Mouse (Mus musculus): ENCODE data around the gene Fgfr2. TPM values are rescaled to one million over a fixed set of nuclear protein-coding genes. Genes with fewer than 3 reads are reported as not detected.

Gene Fgfr2
- polyA plus RNA-seq, 1 experiment from 2014 or later = 110 TPM

DNA sequence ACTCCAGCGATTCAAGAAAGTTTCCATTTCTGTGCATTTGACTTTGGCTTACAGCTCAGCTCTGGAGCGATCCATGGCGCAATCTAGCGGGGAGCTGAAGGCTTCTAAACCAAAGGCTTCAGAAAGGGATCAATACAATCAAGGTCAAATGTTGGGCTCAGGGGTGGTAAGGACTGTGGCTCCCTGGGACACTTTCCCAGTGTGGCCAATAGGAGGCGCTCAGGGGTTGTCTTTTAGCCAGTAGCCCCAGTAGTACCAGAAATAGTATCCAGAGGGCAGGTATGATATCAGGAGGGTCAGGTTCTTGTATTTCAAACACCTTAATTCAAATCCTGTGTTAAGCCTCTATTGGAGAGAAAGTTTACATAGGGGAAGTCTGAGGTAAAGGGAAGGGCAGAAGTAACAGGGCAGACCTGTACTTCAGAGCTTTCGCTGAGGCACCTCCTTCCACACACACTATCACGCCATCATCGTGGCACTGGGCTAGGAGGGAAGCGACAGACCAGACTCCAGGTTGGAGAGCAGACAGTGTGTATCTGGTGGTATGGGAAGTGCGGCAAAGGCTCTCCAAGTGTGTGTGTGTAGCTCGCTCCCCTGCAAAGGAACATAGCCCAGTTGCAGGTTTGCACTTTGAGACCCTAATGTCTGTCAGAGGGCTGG is 2349.8 kb downstream of the Fgfr2 start:
- TF ChIP-seq CTCF (IDR thresholded peaks at IDR 0.05) (peak; percentile 79), EP300 (IDR thresholded peaks at IDR 0.05) (no peak)
- Histone ChIP-seq H3K9me3 (ENCODE audit: low read length) (no peaks in the 10 kb centered on the region), H3K27ac (ENCODE audit: low read length) (no peak overlapping the region), H3K36me3 (ENCODE audit: insufficient read depth, low read length) (no peaks in the 10 kb centered on the region), H3K9ac (replicated peaks; ENCODE audit: low read depth) (no peak overlapping the region), H3K27me3 (replicated peaks; ENCODE audit: insufficient read depth, low read length) (no peaks in the 10 kb centered on the region), H3K4me1 (ENCODE audit: insufficient read depth, low read depth, low read length) (no peaks in the 10 kb centered on the region), H3K4me3 (ENCODE audit: low read depth, low read length) (no peak overlapping the region), H3K4me2 (replicated peaks; ENCODE audit: low read depth, low read length) (no peak overlapping the region)
- WGBS = 61% methylated on average over 11 of the region's 11 CpGs
- ATAC-seq (peak; percentile 57; the same call in 1 of the 2 replicates), DNase-seq (ENCODE audit: low spot score) (peak; percentile 50)

DNA sequence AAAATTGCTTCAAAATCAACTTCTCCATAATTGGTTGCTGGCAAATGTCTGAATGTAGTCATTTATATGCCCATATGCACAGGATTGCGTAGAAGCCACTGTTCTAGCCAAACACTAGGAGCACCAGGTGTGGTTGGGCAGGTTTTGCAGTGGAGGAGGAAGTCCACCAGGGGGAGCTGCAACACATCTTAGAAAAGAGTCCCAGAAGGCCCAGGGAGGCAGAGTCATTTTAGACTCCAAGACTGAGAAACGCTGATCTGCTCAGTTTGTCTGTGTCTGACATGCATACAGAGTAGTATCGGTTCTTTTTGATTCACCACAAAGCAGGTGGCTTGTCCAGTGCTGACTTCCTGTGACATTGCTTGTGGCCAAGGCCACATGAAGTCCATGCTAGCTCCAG is 2352.4 kb downstream of the Fgfr2 start:
- ATAC-seq = peak; percentile 47; the same call in 1 of the 2 replicates
- WGBS = 15% methylated on average over 3 of the region's 3 CpGs

DNA sequence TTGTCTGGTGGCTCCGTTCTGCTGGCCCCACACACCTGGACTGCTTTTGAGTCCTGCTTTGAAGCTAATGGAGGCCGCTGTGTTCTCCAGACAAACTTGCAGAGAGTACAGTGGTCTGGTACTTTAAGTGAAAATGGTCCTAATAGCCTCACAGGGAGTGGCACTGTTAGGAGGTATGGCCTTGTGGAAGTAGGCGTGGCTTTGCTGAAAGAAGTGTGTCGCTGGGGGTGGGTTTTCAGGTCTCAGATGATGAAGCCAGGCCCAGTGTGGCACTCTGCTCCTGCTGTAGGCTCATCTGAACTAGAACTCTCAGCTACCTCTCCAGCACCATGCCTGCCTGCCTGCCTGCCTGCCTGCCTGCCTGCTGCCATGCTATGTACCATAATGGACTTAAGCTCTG is 2355.0 kb downstream of the Fgfr2 start:
- H3K9me3 ChIP-seq (ENCODE audit: low read length) = no peaks in the 10 kb centered on the region
- no peaks in the 10 kb centered on the region for H3K4me1 ChIP-seq (ENCODE audit: insufficient read depth, low read depth, low read length)
- no peak for DNase-seq (ENCODE audit: low spot score)
- WGBS = 89% methylated on average over 4 of the region's 4 CpGs
- H3K4me2 ChIP-seq (replicated peaks; ENCODE audit: low read depth, low read length) = no peak overlapping the region
- TF ChIP-seq EP300 (IDR thresholded peaks at IDR 0.05) (no peak), CTCF (IDR thresholded peaks at IDR 0.05) (no peak)
- H3K36me3 ChIP-seq (ENCODE audit: insufficient read depth, low read length) = no peaks in the 10 kb centered on the region
- H3K27me3 ChIP-seq (replicated peaks; ENCODE audit: insufficient read depth, low read length) = no peaks in the 10 kb centered on the region
- H3K27ac ChIP-seq (ENCODE audit: low read length) = no peak overlapping the region
- H3K9ac ChIP-seq (replicated peaks; ENCODE audit: low read depth) = no peak overlapping the region
- H3K4me3 ChIP-seq (ENCODE audit: low read depth, low read length) = no peak overlapping the region
- no peak for ATAC-seq

More for the DNA sequence above, 2352.4 kb downstream of the Fgfr2 start:
- DNase-seq (ENCODE audit: low spot score) = peak; percentile 86
- no peak overlapping the region for H3K4me2 ChIP-seq (replicated peaks; ENCODE audit: low read depth, low read length)
- no peak overlapping the region for H3K27ac ChIP-seq (ENCODE audit: low read length)
- no peak overlapping the region for H3K4me3 ChIP-seq (ENCODE audit: low read depth, low read length)
- H3K36me3 ChIP-seq (ENCODE audit: insufficient read depth, low read length) = no peaks in the 10 kb centered on the region
- H3K27me3 ChIP-seq (replicated peaks; ENCODE audit: insufficient read depth, low read length) = no peaks in the 10 kb centered on the region
- no peak overlapping the region for H3K9ac ChIP-seq (replicated peaks; ENCODE audit: low read depth)
- no peaks in the 10 kb centered on the region for H3K9me3 ChIP-seq (ENCODE audit: low read length)
- TF ChIP-seq EP300 (IDR thresholded peaks at IDR 0.05) (no peak), CTCF (IDR thresholded peaks at IDR 0.05) (peak; percentile 90)
- no peaks in the 10 kb centered on the region for H3K4me1 ChIP-seq (ENCODE audit: insufficient read depth, low read depth, low read length)

DNA sequence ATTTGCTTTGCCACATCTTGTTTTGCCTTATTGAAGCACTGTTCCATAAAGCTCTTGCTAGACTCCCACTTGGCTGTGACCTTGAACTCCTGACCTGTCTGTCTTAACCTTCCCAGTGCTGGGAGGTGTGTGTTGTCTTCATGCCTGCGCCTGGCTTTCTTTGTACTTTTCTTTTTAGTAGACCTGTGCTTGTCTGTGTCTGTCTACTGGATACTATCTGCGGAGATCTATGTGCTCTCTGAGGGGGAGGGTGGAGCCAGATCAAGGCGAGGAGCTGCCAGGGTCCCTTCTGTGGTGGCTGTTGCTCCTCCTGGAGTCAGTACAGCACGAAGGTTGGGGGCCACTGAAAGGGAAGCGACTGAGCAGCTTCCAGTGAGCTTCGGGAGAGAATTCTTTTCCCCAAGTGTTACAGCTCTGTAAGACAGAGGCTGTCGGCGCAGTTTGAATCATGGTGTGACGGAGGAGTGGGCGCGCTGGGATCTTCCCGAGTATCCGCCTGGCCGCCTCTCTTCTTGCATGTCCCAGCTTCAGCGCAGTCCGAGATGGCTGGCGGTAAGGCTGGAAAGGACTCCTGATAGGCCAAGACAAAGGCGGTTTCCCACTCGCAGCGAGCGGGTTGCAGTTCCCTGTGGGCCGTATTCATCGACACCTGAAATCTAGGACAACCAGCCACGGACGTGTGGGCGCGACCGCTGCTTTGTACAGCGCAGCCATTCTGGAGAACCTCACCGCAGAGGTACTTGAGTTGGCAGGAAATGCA is 2356.6 kb downstream of the Fgfr2 start:
- Histone ChIP-seq H3K36me3 (ENCODE audit: insufficient read depth, low read length) (no peaks in the 10 kb centered on the region), H3K27me3 (replicated peaks; ENCODE audit: insufficient read depth, low read length) (no peaks in the 10 kb centered on the region), H3K4me1 (ENCODE audit: insufficient read depth, low read depth, low read length) (no peaks in the 10 kb centered on the region), H3K9me3 (ENCODE audit: low read length) (no peaks in the 10 kb centered on the region), H3K4me2 (replicated peaks; ENCODE audit: low read depth, low read length) (no peak overlapping the region), H3K27ac (ENCODE audit: low read length) (no peak overlapping the region), H3K9ac (replicated peaks; ENCODE audit: low read depth) (no peak overlapping the region), H3K4me3 (ENCODE audit: low read depth, low read length) (no peak overlapping the region)
- TF ChIP-seq CTCF (IDR thresholded peaks at IDR 0.05) = no peak
- no peak for TF ChIP-seq EP300 (IDR thresholded peaks at IDR 0.05)
- DNase-seq (ENCODE audit: low spot score) (no peak), ATAC-seq (no peak)
- 71% methylated on average over 30 of the region's 30 CpGs for WGBS

DNA sequence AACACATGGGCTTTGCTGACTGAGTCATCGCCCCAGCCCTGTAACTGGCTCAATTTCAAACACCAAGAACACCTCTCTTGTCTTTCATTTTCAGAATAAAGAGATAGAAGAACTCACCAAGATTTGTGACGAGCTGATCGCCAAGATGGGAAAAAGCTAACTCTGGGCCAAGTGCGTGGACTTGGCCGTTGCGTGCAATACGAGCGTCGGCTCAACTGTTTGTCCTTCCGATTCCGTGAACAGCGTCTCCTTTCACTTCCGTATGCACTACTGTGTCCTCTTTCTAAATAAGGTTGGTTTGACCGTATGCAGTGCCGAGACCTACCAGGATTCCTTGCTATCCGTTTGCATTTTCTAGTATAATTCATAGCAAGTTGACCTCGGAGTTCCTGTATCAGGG is 2359.0 kb downstream of the Fgfr2 start:
- Histone ChIP-seq H3K36me3 (ENCODE audit: insufficient read depth, low read length) (no peaks in the 10 kb centered on the region), H3K27ac (ENCODE audit: low read length) (no peak overlapping the region), H3K4me2 (replicated peaks; ENCODE audit: low read depth, low read length) (no peak overlapping the region), H3K4me3 (ENCODE audit: low read depth, low read length) (no peak overlapping the region), H3K4me1 (ENCODE audit: insufficient read depth, low read depth, low read length) (no peaks in the 10 kb centered on the region), H3K9me3 (ENCODE audit: low read length) (no peaks in the 10 kb centered on the region), H3K27me3 (replicated peaks; ENCODE audit: insufficient read depth, low read length) (no peaks in the 10 kb centered on the region), H3K9ac (replicated peaks; ENCODE audit: low read depth) (no peak overlapping the region)
- no peak for ATAC-seq
- WGBS = 95% methylated on average over 17 of the region's 17 CpGs
- TF ChIP-seq EP300 (IDR thresholded peaks at IDR 0.05) (no peak), CTCF (IDR thresholded peaks at IDR 0.05) (no peak)
- DNase-seq (ENCODE audit: low spot score) = no peak

DNA sequence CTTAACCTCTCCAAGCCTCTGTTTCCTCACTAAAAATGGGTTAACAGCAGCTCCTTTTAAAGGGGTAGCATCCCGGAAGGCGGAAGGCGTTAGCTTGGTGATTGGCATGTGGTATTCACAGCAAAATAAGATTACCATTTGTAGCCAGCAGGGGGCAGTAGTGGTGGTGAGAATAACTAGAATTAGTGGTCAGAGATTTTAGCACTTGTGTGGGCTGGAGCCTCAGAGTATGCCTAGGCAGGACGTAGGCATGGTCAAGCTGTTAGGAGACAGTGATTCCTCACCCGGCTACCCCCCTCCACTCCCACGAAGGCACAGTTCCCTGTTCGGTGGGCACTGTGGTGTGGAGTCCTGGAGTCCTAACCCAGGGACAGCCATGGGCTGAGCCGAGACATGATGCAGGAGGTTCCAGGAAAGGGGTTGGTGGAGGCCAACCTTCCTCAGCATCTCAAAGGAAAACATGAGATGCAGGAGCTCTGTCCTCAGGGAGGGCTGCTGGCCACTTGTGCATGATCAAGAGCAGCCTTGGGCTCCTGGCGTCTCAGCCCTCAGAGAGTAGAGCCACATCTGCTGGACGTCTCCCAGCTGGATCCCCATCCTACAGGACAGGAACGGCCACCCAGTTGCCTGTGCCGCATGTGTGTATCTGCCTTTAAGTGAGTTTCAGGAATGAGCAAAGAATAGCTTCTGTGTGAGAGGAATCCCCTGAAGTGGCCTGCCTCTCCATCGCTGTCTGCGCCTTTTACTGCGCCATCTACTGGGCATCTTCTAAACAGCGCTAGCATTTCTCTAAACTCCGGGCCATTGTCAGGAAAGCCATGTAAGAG is 2360.9 kb downstream of the Fgfr2 start:
- no peaks in the 10 kb centered on the region for H3K36me3 ChIP-seq (ENCODE audit: insufficient read depth, low read length)
- H3K9ac ChIP-seq (replicated peaks; ENCODE audit: low read depth) = no peak overlapping the region
- no peak overlapping the region for H3K4me2 ChIP-seq (replicated peaks; ENCODE audit: low read depth, low read length)
- DNase-seq (ENCODE audit: low spot score) (peak; percentile 83), ATAC-seq (peak; percentile 74)
- 31% methylated on average over 17 of the region's 17 CpGs for WGBS
- no peaks in the 10 kb centered on the region for H3K27me3 ChIP-seq (replicated peaks; ENCODE audit: insufficient read depth, low read length)
- no peaks in the 10 kb centered on the region for H3K9me3 ChIP-seq (ENCODE audit: low read length)
- TF ChIP-seq EP300 (IDR thresholded peaks at IDR 0.05) (no peak), CTCF (IDR thresholded peaks at IDR 0.05) (peak; percentile 87)
- no peaks in the 10 kb centered on the region for H3K4me1 ChIP-seq (ENCODE audit: insufficient read depth, low read depth, low read length)
- H3K4me3 ChIP-seq (ENCODE audit: low read depth, low read length) = no peak overlapping the region
- H3K27ac ChIP-seq (ENCODE audit: low read length) = no peak overlapping the region
